Mouse (Mus musculus): ENCODE measurements at regions not wholly inside any gene's neighbourhood (a gene's known extent, or its start where the extent isn't known, plus 50 kb on each side); places are given as distances from the start of the nearest gene placed in this dataset.
A peak's percentile ranks its signal among the peaks of the same experiment; 100 is the strongest.

DNA sequence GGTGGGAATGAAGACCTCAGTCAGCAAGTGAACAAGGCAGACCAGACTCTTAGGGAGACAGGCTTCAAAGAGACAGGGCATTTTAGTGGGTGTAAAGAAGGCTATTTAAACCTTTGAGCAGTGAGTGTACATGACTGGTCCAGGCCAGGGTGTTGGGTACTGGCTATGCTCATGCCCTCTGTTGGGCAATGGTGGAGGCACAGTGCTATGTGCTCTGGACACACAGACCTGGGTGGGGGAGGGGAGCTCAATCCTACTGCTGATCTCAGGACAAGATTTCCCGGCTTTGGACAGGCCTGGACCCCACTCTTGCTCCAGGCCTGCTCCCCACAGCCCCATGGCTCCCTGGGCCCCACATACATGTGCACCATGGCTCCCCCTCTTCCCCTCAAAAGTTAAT, 355.1 kb downstream of the Slc4a3 start:
- no peak for ATAC-seq (ENCODE audit: insufficient number of reproducible peaks, low FRiP score, low TSS enrichment, low read depth)
- Histone ChIP-seq H3K27ac (replicated peaks) (no peak overlapping the region), H3K9ac (no peak overlapping the region), H3K4me2 (replicated peaks) (no peak overlapping the region), H3K27me3 (no peaks in the 10 kb centered on the region), H3K4me1 (no peaks in the 10 kb centered on the region), H3K4me3 (replicated peaks) (no peak overlapping the region), H3K36me3 (no peaks in the 10 kb centered on the region), H3K9me3 (replicated peaks) (no peaks in the 10 kb centered on the region)
- WGBS: 44% methylated on average over 1 of the region's 1 CpGs

DNA sequence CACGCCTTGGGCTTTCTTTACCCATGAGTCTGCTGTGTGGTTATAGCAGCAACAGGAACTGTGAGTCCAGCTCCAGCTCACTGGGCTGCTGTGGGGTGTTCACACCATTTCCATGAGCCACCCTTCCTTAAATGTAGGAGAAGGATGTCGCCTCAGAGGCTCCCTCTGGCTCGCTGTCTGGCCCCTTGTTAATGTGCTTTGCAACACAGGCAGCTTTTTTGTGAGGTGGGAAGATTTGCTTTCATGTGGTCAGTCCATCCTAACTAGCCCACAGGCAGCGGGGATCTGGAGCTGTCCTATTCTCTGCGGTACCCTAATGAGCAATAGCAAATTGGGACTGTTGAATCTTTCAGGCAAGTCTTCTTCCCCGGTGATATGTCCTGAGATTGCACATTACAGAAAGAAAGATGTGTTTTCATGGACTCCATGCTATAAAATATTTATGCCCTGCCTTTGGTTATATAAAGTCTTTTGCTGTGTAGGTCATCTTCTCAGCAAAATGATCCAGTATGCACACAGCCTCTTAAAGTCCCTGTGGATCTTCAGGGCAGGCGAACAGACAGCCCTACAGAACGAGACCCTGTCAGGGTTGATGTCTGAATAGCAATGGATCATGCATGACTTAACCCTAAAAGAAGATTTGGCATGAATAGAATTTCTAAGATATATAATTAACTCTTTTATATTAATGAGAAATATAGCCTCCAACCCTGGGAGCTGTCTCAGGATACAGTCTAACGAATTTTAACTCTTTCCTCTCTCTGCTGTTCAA, 359.8 kb downstream of the Slc4a3 start:
- Histone ChIP-seq H3K4me1 (no peaks in the 10 kb centered on the region), H3K27me3 (no peaks in the 10 kb centered on the region), H3K4me2 (replicated peaks) (no peak overlapping the region), H3K27ac (replicated peaks) (no peak overlapping the region), H3K4me3 (replicated peaks) (no peak overlapping the region), H3K36me3 (no peaks in the 10 kb centered on the region), H3K9ac (no peak overlapping the region), H3K9me3 (replicated peaks) (no peaks in the 10 kb centered on the region)
- ATAC-seq (ENCODE audit: insufficient number of reproducible peaks, low FRiP score, low TSS enrichment, low read depth): no peak
- 69% methylated on average over 9 of the region's 9 CpGs for WGBS

DNA sequence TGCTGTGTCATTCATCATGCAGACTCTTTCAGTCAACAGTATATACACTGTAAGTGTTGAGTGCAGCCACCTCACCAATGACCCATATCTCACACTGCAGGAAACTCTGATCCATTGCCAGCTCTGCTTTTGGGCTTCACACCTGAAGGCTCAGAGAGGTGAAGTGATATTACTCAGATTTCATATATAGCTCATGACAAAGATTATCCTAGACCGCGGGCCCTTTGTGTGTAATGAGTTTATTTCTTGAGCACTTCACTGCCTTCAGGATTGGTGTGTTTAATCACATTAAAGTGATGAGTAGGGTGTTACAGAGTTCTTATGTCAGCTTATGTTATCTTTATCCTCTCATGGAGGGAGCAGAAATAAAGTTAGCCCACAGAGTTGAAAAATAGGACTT, 369.2 kb downstream of the Slc4a3 start:
- 88% methylated on average over 2 of the region's 2 CpGs for WGBS
- Histone ChIP-seq H3K4me1 (0 out of 2 replicates have a peak, but pooled peaks cover 7% of the 10 kb centered on the region), H3K36me3 (no peaks in the 10 kb centered on the region), H3K9me3 (replicated peaks) (no peaks in the 10 kb centered on the region), H3K4me3 (replicated peaks) (no peak overlapping the region), H3K9ac (no peak overlapping the region), H3K27me3 (no peaks in the 10 kb centered on the region), H3K4me2 (replicated peaks) (no peak overlapping the region), H3K27ac (replicated peaks) (no peak overlapping the region)
- no peak for ATAC-seq (ENCODE audit: insufficient number of reproducible peaks, low FRiP score, low TSS enrichment, low read depth)

DNA sequence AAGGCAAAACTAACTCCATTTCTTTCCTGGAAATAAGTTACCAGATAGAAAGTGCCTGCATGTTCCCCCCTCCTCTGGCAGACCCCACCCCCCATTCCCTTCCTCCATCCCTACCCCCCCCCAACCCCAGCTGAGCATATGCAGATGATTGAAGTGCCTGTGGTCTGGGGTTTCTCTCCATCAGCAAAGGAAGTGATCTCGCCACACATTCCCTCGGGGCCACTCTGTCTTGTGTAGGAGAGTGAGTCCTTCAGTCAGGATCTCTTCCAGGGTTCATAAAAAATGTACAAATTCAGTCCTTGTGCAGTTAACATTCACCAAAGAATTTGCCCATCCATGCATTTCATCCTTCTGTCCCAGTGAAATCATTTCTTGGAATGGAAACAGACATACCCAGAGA, 370.1 kb downstream of the Slc4a3 start:
- H3K27me3 ChIP-seq: no peaks in the 10 kb centered on the region
- no peak overlapping the region for H3K4me3 ChIP-seq (replicated peaks)
- H3K4me2 ChIP-seq (replicated peaks): no peak overlapping the region
- ATAC-seq (ENCODE audit: insufficient number of reproducible peaks, low FRiP score, low TSS enrichment, low read depth): no peak
- H3K36me3 ChIP-seq: no peaks in the 10 kb centered on the region
- H3K4me1 ChIP-seq: 0 out of 2 replicates have a peak, but pooled peaks cover 7% of the 10 kb centered on the region
- 23% methylated on average over 2 of the region's 2 CpGs for WGBS
- H3K9ac ChIP-seq: no peak overlapping the region
- no peak overlapping the region for H3K27ac ChIP-seq (replicated peaks)
- H3K9me3 ChIP-seq (replicated peaks): no peaks in the 10 kb centered on the region

DNA sequence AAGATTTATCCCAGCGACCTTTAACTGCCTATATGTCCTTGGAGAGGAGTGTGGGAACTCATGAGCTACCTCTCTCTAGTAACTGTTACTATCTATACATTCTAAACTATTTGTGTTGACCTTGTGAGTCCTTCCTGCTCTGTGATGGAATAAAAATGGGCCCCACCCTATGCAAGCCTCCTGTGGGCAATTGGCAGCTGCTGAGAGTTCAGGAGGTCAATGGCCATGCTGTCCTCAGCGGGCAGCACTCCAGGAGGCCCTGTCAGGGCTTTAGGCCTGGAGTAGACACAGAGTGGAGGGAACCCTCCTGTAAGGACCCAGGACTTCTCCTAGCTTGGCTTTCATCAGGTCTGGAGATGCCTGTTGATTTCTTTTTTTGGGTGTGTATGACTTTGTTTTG, 373.1 kb downstream of the Slc4a3 start:
- no peak overlapping the region for H3K4me2 ChIP-seq (replicated peaks)
- H3K9me3 ChIP-seq (replicated peaks): no peaks in the 10 kb centered on the region
- H3K27me3 ChIP-seq: no peaks in the 10 kb centered on the region
- no peak overlapping the region for H3K27ac ChIP-seq (replicated peaks)
- ATAC-seq (ENCODE audit: insufficient number of reproducible peaks, low FRiP score, low TSS enrichment, low read depth): no peak
- H3K9ac ChIP-seq: no peak overlapping the region
- H3K4me3 ChIP-seq (replicated peaks): no peak overlapping the region
- 72% methylated on average over 2 of the region's 2 CpGs for WGBS
- H3K36me3 ChIP-seq: no peaks in the 10 kb centered on the region
- H3K4me1 ChIP-seq: 0 out of 2 replicates have a peak, but pooled peaks cover 7% of the 10 kb centered on the region

DNA sequence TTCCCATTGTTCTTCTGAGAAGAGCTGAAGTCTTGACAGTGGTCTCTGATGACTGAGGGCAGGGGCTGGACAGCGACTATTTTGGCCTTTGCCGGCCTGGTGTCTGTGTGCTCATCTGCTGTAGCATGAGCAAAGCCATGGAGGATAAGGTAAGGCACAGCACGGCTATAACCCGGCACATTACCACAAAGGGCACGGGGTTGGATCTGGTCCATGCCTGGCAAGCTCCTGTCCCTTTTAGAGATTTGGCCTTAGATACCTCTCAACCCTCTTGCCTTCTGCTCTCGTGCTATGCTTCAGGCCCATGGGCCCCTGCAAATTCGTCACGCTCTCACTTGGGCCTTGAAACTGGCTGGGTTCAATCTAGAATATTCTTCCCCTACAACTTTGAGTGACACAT, 379.0 kb downstream of the Slc4a3 start:
- H3K9me3 ChIP-seq (replicated peaks): no peaks in the 10 kb centered on the region
- ATAC-seq (ENCODE audit: insufficient number of reproducible peaks, low FRiP score, low TSS enrichment, low read depth): no peak
- H3K27me3 ChIP-seq: no peaks in the 10 kb centered on the region
- no peaks in the 10 kb centered on the region for H3K36me3 ChIP-seq
- no peak overlapping the region for H3K9ac ChIP-seq
- WGBS: 75% methylated on average over 8 of the region's 8 CpGs
- peaks cover 10% of the 10 kb centered on the region for H3K4me1 ChIP-seq
- no peak overlapping the region for H3K27ac ChIP-seq (replicated peaks)
- no peak overlapping the region for H3K4me2 ChIP-seq (replicated peaks)
- H3K4me3 ChIP-seq (replicated peaks): no peak overlapping the region

DNA sequence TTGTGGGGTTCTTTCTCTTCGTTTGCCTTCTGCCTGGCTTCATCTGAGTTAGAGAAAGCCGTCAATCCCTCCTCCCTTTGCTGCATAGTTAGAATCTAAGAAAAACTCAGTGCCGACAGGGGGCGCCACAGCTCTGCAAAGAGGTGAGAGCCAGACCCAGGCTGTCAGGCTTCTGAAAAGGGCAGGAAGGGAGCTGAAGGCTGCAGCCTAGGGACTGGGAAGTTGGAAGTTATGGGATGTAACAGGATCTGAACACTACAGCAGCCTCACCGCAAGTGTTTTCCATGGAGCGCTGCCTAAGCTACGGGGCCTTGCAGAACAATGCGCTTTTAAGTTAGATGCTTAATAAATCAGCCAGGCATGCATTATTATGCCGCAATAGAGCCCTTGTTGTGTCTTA, 379.7 kb downstream of the Slc4a3 start:
- peaks cover 11% of the 10 kb centered on the region for H3K4me1 ChIP-seq
- peak; percentile 84 for ATAC-seq (ENCODE audit: insufficient number of reproducible peaks, low FRiP score, low TSS enrichment, low read depth)
- H3K4me3 ChIP-seq (replicated peaks): no peak overlapping the region
- H3K27me3 ChIP-seq: no peaks in the 10 kb centered on the region
- no peak overlapping the region for H3K9ac ChIP-seq
- H3K27ac ChIP-seq (replicated peaks): no peak overlapping the region
- 14% methylated on average over 9 of the region's 9 CpGs for WGBS
- no peaks in the 10 kb centered on the region for H3K36me3 ChIP-seq
- no peaks in the 10 kb centered on the region for H3K9me3 ChIP-seq (replicated peaks)
- H3K4me2 ChIP-seq (replicated peaks): 0 out of 2 replicates have a peak overlapping the region, but pooled peaks have one; percentile 13

DNA sequence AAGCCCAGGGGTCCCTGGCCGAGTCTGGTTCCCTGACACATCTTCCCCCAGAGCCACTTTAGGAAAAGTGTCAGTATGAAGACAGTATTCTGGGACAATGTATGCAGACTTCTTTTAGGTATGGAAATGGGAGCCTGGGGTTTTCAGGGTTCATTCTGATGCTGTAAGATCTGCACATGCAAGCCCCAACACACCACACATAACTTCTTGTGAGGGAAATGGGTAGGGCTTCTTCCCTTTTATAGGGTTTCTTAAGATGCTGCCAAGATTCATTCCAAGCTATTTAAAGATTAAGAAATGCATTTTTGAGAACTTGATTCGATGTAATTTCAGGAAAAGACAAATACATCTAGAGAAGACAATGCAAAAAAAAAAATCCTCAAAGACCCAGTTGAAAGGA, 385.8 kb downstream of the Slc4a3 start:
- Histone ChIP-seq H3K9me3 (replicated peaks) (no peaks in the 10 kb centered on the region), H3K4me3 (replicated peaks) (no peak overlapping the region), H3K9ac (no peak overlapping the region), H3K27me3 (no peaks in the 10 kb centered on the region), H3K4me1 (peaks cover 31% of the 10 kb centered on the region), H3K4me2 (replicated peaks) (no peak overlapping the region), H3K36me3 (no peaks in the 10 kb centered on the region), H3K27ac (replicated peaks) (peak overlapping the region; percentile 71)
- no peak for ATAC-seq (ENCODE audit: insufficient number of reproducible peaks, low FRiP score, low TSS enrichment, low read depth)
- 33% methylated on average over 2 of the region's 2 CpGs for WGBS

DNA sequence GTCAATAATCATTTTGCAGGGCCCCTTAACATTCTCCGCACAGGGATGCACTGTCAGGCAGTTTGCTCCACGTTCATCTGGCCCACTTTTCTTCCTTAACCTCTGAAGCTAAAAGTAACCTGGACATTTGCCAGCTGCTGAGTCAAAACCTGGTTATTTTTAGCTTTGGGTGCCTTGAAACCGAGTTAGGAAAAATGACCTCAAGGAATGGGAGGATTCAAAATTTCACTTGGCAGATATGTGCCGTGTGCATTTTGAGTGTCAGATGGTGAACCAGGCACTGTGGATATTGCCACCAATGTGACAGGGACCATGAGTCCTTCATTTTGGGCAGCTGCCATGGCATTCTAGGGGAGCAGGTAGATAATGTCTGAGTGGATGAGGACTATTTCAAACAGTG, 387.8 kb downstream of the Slc4a3 start:
- Histone ChIP-seq H3K9ac (no peak overlapping the region), H3K4me1 (peaks cover 33% of the 10 kb centered on the region), H3K27ac (replicated peaks) (no peak overlapping the region), H3K9me3 (replicated peaks) (no peaks in the 10 kb centered on the region), H3K36me3 (no peaks in the 10 kb centered on the region), H3K4me2 (replicated peaks) (no peak overlapping the region), H3K4me3 (replicated peaks) (no peak overlapping the region), H3K27me3 (no peaks in the 10 kb centered on the region)
- WGBS: 18% methylated on average over 4 of the region's 4 CpGs
- ATAC-seq (ENCODE audit: insufficient number of reproducible peaks, low FRiP score, low TSS enrichment, low read depth): no peak

DNA sequence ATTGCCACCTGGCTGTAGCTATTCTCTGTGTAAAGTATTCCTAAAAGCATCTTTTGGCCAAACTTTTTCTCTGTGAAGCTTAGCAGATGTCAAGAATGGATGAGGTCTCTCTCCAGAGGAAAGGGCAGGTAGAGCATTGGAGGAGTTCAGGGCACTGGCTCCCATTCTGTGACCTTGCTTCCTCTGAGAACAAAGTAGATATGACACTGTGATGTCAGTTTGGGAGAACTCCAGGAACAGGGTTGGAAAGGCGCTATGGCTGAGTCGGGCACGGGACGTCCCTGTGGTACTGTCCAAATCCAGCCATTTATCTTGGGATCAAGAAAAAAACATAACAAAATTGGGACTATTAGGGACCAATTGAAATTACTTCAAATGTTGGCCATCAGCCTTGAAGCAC, 388.7 kb downstream of the Slc4a3 start:
- H3K36me3 ChIP-seq: no peaks in the 10 kb centered on the region
- H3K4me2 ChIP-seq (replicated peaks): no peak overlapping the region
- no peak for ATAC-seq (ENCODE audit: insufficient number of reproducible peaks, low FRiP score, low TSS enrichment, low read depth)
- no peak overlapping the region for H3K4me3 ChIP-seq (replicated peaks)
- WGBS: 87% methylated on average over 4 of the region's 4 CpGs
- H3K4me1 ChIP-seq: peaks cover 33% of the 10 kb centered on the region
- no peaks in the 10 kb centered on the region for H3K9me3 ChIP-seq (replicated peaks)
- no peak overlapping the region for H3K9ac ChIP-seq
- no peaks in the 10 kb centered on the region for H3K27me3 ChIP-seq
- no peak overlapping the region for H3K27ac ChIP-seq (replicated peaks)

DNA sequence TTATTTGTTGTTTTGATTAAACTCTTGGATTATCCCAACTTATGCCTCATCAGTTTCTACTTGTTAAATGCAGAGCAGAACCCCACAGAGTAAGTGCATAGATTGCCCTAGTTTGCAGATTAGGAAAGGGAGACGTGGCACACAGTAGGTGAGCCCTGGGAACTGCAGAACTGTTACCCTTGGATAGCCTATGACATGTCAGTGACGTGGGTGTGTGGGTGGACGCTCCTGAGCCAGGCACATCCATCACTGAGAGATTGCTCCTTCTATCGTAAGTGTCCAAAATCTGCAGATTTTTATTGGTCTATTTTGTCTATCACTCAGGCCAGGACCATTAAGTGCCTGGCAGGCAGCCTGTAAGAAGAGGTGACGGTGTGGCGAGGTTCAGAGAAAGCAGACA, 389.8 kb downstream of the Slc4a3 start:
- no peak for ATAC-seq (ENCODE audit: insufficient number of reproducible peaks, low FRiP score, low TSS enrichment, low read depth)

DNA sequence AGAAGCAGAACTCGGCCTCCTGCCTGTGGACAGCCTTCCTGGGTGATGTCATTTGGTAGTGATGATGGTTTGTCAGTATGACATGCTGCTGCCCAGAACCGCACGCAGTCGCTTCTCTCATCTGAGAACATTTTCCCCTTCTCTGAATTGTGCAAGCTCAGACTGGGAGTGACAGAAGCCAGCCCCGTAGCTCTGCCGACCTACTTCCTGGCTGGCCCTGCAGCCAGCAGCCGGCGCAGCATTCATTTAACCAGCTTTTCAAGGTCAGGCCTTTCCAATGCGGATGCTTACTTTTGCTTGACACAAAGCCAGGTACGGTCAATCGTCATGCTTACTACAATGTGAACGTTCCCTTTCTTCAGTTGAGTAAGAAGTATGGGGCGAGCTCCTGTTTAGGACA, 390.5 kb downstream of the Slc4a3 start:
- Histone ChIP-seq H3K27ac (replicated peaks) (peak overlapping the region; percentile 23), H3K9ac (no peak overlapping the region), H3K4me3 (replicated peaks) (no peak overlapping the region), H3K4me2 (replicated peaks) (no peak overlapping the region), H3K27me3 (no peaks in the 10 kb centered on the region), H3K36me3 (no peaks in the 10 kb centered on the region), H3K9me3 (replicated peaks) (no peaks in the 10 kb centered on the region), H3K4me1 (peaks cover 27% of the 10 kb centered on the region)
- WGBS: 34% methylated on average over 13 of the region's 13 CpGs
- ATAC-seq (ENCODE audit: insufficient number of reproducible peaks, low FRiP score, low TSS enrichment, low read depth): no peak

More for the DNA sequence above, 389.8 kb downstream of the Slc4a3 start:
- H3K4me1 ChIP-seq: peaks cover 31% of the 10 kb centered on the region
- no peak overlapping the region for H3K9ac ChIP-seq
- peak overlapping the region; percentile 23 for H3K27ac ChIP-seq (replicated peaks)
- whole genome bisulfite sequencing: 74% methylated on average over 6 of the region's 6 CpGs
- H3K9me3 ChIP-seq (replicated peaks): no peaks in the 10 kb centered on the region
- H3K4me2 ChIP-seq (replicated peaks): no peak overlapping the region
- H3K36me3 ChIP-seq: no peaks in the 10 kb centered on the region
- H3K27me3 ChIP-seq: no peaks in the 10 kb centered on the region
- no peak overlapping the region for H3K4me3 ChIP-seq (replicated peaks)
